Mouse (Mus musculus): ENCODE results near the gene Sass6. TPM values are rescaled to one million over a fixed set of nuclear protein-coding genes. Genes with fewer than 3 reads are reported as not detected.
A peak's percentile ranks its signal among the peaks of the same experiment; 100 is the strongest.

The Sass6 gene
- 1 to 10 TPM; 2.6 to 3.3 TPM for total RNA-seq (2021)
- long read RNA-seq, experiment 1, partial matches to known transcripts = 1 of 3 reads
- long read RNA-seq, experiment 1, other reads (novel, unspliced or antisense) = 1 of 3 reads
- long read RNA-seq, experiment 2, partial matches to known transcripts = 1 of 2 reads
- long read RNA-seq, experiment 2, other reads (novel, unspliced or antisense) = 1 of 2 reads

DNA sequence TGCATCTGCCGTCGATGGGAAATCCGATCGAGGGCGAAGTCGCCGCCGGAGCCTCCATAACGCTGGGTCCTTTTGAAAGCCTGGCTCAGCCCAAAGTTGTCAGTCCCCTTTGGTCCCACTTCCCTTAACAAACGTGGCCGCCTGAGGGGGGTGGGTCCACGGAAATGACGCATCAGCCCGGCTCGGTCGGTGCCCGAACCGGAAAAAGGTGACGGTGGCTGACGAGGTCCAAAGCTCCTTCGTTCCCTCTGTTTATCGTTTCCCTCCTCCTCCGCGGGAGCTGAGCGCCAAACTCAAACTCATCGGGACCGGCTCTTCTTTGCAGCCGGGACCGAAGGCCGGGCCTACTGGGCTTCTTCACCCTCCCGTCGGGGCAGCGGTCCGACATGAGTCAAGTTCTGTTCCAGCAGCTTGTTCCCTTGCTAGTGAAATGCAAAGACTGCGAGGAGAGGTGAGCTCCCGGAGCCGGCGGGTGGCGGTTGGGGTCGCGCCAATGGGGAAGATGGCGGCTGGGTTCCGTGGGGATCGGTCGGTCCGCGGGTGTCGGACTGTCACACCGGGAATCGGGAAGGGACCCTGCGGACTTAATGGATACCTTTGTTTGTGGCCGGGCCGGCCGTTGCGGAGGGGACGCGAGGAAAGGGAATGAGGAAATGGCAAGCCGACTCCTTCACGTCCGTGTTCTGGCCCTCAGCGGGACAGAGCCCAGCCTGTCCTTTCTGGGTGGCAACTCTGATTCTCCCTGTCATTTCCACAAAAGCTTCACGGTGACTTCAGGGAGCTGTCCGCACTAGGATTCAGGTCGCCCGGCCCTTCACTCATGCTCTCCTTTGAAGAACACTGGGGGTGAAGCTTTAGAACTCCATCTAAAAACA is at the start of gene Sass6:
Gene Sass6, plus strand, starts transcription at position 255 of the 875 bp plus-strand sequence.
- DNase-seq = peak; percentile 99 to 100

DNA sequence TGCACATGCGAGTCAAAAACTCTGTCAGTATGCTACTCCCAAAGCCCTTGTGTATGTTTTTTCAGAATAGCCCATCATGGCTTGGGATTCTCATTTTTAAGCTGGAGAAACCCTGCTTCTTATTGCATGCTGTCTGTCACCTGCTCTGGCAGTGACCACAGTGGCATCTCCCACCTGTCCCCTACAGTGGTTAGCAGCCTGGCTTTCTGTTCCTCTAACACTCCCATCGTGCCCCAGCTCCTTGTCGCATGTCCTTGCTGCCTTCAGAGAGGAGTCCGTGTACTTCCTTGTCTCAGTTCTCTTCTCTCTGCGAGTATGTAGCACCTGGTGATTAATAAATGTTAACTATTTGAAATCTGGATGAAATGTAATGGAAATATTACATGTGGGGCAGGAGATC is 47.4 kb upstream of the Sass6 start:
- DNase-seq = no peak

DNA sequence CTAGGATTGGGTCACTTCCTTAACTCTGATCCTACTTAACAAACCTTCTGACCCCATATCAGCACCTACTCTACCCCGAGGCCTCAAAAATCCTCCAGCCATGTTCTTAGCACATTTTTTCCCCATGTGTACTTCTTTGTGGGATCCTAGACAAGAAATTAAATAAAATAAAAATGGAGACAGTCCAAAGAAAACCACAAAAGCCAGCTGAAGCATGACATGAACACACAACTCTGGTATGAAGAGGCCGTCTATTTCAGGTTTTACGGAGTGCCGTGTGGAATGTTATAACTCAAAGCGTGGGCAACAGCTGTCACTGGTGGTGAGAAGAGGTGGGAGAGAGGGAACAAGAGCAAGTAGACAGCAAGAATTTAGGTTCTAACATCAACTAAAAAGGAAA is 43.4 kb upstream of the Sass6 start:
- no peak for DNase-seq

DNA sequence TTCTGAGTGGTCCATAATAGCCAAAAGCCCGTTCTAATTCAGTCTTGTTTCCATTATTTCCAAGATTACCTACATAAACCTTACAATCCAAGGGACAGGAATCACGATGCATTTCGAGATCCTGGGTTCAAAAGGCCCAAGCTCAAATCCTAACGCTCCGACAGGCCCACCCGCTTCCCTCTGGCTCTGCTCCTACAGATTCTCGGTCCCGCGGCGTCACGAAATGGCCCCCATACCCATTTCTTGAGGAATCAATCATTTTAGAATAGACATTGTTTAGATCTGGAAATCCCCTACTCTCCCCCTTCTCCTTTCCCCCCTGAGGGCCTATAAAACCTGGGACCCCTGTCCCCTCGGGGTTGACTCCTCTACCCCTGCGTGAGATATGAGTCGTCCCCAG is 33.5 kb upstream of the Sass6 start:
- DNase-seq = peak; percentile 23 to 27

DNA sequence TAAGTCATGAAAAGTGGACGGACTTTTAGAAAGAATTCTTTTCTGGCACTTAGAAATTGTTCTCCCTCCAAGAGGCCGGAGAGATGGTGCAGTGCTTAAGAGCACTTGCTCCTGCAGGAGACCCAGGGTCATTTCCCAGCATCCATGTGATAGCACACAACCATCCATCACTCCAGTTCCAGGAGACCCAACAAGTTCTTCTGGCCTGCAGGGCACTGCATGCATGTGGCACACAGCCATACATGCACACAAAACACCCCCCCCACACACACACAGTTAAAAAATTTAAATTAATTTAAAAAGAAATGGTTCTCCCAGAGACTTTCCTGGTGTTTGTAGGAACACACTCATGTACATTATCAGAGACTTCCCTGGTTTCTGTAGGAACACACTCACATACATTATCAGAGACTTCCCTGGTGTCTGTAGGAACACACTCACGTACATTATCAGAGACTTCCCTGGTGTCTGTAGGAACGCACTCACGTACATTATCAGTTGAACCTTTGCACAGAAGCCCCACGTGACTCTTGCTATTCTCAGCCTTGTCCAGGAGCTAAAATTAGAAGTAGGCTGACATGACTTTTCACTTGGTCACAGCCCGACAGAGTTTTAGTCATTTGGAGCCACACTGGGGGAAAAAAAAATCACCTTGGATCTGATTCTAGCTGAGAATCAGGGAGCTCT is 32.2 kb upstream of the Sass6 start, which contains the start of gene Lrrc39:
Gene Lrrc39, plus strand, starts transcription at position 566 of the 687 bp plus-strand sequence.
- peak; percentile 32 to 46 for DNase-seq

DNA sequence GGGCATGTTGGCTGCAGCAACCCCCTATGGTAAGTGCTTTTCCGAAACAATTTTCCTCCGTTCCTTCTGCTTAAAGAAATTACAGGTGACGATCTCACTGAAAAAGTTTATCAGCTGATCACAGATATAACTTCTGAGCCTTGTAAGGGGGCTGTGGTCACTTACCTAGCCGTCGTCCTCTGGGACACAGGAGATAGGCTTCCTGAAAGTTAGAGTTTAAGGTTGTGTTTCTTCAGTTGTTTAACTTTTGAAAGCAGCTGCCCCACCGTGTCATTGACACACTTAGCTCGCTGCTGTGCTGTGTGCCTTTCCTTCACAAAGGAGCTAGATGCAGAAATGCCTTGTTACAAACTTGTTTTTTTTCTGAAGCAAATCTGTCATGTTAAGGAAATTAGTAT is 31.7 kb upstream of the Sass6 start:
- no peak for DNase-seq

DNA sequence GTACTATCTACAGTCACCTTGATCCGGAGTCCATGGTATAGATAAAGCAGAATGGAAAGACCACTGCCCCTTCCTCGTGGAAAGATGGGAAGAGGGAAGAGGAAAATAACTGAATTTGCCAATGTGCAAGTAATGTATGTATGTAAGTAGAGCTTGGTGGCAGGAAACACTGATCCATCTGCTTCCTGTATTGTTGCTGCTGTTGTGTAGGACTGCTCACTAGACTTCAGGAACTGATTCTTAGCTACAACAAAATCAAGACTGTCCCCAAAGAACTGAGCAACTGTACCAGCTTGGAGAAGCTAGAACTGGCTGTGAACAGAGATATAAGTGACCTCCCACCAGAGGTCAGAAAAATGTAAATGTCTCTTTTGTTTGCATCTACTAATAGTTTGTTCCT is 24.2 kb upstream of the Sass6 start:
- DNase-seq = no peak

DNA sequence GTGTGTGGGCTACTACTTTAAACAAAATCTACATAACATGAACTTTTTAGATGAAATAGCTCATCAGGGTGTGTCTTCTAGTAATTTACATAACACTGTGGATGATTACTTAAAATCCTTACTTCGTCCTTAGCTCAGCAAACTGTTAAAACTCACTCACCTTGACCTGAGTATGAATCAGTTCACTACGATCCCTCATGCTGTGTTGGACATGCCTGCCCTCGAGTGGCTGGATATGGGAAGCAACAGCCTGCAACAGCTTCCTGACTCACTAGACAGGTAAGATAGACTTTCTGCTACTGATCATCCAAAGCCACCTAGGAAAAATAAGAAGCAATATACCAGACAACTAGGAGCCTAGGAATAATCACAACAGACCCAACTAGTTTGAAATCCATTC is 17.5 kb upstream of the Sass6 start:
- DNase-seq = peak; percentile 31 to 36

DNA sequence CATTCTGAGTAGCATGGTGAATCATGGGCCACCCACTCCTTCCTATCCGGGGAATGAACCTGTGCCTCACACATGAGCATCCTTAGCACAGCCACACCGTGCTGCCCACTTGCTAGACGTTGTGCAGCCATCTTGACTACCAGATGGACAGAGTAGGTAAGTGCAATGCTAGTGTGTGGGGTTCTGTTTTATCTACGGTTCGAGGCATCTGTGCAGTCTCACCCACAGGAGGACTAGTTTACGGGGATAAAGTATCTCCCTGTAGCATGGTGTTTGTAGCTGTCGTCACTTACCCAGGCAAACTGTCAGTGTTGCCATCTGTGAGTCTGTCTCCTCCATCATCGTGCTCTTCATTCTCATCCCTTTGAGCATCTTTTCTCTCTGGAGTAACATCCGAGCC is 12.6 kb upstream of the Sass6 start:
- DNase-seq = no peak

DNA sequence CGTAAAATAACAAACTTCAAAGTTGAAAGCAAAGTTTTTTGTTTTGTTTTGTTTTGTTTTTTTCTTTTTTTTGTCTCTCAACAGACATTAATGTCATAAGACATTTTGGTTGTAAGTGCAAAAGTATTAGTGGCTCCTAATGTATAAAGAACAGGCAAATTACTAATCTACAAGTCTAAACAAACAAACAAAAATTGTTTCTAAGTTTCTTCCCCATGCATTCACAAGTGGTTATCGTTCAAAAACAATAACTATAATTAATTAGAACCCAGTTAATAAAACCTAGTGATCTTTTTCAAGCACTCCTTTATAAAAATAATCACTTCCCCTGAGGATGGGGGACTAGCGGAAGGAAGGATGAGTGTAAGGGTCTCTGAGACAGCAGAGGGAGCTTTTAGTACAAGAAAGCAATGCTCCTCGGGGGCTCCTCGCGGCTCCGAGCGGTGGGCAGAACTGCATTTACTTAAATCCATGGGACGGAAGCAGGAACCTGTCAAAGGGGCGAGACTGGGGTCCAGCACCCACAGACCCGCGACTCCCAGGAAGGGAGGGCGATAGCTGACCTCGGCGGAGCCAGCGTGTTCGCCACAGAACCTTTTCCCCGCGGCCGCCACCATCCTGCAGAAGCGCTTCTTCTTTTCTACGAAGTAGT is 580 bp upstream of the Sass6 start:
- no peak for DNase-seq

DNA sequence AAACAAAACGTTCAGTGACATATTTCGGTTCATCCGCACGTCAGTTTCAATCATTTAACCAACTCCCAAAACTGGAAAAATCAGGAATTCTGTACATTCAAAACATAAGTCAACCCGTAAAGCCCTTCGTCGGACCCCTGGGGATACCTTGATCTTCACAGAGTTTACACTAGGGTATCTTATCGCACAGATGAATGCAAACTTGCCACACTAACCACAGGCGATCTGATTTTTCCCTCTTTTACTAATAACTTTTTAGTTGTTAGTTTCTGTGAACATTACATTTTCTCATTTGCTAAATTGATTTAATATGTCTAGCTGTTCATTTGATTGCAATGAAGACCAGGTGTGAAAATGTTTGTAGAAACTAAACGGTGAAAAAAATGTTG is 815 bp downstream of the Sass6 start:
- DNase-seq = no peak

DNA sequence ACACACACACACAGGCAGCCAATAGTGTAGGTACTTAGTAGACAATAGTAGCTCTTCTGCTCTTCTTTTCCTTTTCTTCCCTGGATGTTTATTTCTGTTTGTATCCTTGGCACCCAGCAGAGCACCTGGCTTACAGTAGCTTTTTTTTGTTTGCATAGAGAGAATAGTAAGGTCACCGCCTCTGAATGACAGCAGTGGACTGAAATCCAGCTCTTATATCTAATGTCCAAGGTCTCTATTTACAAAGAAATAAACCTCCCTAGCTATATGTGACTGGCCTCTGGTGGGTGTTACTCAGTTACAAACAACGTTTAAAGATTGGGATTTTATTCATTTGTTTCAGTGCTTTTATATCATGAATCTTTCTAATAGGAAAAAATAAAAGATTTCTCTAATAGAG is 4.9 kb downstream of the Sass6 start:
- no peak for DNase-seq

DNA sequence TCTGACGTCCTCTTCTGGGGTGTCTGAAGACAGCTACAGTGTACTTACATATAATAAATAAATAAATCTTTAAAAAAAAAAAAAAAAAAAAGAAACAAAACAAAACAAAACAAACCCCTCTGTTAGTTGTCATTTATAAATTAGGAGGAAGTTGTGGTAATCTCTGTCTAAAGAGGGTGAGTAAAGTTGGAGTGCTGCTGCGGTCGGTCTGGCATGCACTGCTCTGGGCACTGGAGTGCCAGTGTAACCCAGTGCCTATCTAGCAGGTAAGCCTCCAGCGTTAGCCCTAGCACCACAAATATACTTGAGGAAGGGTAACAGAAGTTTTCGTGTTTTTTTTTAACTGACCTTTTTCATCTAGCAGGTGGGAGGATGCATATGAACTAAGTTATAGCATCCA is 6.2 kb downstream of the Sass6 start:
- no peak for DNase-seq

DNA sequence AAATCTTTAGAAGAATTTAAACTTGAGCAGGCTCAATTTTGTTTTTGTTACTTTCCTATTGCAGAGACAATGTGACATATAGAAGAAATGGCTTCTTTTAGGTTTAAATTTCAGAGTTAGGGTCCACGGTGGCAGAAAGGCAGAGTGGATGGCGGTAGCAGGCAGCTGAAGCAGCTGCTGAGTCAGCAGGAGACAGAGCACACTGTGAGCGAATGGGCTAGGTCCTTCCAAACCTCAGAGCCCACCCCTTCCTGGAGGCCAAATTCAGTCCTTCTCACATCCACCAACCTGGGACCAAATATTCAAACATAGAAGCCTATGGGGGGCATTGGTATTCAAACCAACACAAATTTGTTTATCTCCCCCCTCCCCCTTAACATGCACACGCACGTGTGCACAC is 7.0 kb downstream of the Sass6 start:
- DNase-seq = no peak

DNA sequence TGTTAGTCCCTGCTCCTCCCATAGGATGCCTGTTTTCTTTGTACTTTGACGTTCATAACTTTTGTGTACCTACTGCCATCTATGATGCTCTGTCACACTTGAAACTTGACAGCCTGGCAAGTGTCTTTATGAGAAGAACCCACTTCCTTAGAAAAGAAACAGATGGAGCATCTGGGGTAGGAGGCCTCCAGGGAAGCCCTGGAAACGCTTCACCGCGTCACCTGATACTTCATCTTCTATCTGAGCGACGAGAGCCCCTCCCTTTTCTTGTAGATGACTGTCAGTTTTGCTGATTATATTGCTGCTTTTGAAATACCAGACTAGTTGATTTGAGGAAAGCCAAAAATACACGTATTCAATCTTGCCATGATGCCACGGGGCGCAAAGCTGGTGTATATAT is 9.8 kb downstream of the Sass6 start:
- no peak for DNase-seq

DNA sequence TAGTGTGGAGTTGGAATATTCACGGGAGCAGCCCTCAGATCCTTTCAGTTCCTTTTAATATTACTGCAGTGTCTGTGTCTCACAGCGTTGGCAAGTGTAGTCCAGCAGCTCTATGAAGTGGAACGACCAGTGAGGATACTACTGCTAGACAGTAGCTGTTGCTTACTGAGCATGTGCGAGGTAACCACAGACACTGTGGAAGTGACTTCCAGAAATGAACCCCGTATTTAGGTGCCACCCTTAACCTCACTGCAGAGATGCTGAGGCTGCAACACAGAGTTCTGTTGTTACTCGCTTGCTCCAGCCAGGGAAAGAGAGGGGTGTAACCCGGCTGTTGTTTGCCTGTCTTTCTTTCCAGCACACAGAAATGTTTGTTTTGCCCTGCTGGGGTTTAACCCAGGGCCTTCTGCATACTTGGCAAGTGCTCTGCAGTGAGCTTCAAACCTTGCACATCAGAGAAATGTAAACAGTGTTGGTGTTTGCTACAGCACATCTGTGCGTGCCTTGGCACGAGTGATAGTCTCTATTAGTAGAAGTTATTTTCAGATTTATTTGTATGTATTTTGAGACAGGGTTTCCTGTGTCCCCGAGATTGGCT is 19.6 kb downstream of the Sass6 start, which contains the start of gene Trmt13:
Gene Trmt13, minus strand, starts transcription at position 293 of the 598 bp plus-strand sequence.
- DNase-seq = no peak

DNA sequence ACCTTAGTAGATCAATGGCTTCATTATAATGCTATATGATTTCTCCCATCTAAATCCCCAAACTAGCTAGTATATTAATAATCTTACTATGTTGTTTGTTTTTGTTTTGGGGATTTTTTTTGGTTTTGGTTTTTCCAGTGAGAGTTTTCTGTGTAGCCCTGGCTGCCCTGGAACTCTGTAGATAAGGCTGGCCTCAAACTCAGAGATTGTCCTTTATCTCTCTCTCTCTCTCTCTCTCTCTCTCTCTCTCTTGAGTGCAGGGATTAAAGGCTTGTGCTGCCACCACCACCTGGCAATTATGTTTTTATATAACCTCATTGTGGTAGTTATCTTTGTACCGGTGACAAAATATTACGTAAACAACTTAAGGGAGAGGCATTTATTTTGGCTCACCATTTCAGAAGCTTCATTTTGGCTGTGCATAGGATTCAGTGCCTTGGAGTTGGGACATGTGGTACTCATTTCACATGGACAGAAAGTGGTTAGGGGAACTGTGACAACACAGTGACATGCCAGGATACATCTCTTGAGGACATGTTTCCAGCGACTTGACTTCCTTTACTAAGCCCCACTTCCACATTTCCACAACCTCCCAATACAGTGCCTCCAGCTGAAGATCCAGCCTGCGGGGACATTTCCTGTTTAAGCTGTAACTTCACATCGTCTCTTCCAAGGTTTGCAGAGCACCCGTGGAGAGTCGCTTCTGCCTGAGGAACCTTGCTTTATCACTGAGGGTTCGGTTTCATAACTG is 20.7 kb downstream of the Sass6 start:
- DNase-seq = no peak

DNA sequence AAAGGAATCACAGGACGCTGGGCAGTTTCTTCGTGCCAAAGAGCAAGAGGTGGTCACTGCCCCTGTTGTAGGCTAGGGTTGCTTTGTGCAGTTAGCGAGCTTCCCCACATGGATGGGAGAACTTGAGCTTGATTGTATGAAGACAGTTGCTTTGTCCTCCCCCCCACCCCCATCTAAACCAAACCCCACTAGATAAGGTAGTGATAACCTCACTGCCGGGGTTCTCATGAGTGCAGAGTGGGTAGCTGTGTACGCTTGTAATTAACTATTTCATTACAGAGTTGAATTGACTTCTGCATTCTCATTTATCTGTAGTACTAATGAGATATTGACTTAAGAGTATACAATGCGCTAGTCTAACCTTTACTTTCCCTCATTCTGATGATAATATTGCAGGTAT is 24.1 kb downstream of the Sass6 start:
- DNase-seq = no peak

DNA sequence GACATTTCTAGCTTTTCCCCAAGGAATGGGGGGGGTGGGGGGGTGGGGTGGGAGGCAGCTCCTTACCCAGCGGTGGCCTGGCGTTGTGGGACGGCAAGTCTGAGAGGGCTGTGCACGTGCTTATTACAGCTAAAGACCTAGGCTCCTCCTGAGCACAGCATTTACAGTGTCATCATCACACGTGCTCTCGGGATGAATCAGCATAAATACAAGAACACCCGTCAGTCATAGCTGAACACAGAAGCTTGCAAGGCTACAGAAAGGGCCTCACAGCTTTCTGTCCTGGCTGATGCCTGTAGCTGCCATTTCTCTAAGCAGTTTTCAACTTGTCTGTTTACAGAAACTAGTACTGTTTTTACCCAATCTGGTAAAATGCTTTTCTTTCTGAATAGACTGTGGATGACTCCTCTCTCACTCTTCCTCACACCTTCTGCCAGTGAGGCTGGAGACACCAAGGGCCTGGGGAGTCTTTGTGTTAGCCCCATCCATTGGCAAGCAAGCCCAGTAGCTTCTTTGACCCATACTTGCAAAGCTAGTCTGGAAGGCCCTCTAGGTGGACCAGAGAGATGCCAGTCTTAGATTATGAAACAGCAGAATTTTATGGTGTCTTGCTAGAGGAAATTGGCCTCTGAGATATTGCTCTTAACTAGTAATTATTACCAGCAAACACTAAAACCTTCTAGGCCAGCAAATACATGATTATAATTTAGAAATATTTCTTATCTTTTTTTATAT is 26.0 kb downstream of the Sass6 start:
- peak in 1 of 2 experiments; percentile 11 for DNase-seq

DNA sequence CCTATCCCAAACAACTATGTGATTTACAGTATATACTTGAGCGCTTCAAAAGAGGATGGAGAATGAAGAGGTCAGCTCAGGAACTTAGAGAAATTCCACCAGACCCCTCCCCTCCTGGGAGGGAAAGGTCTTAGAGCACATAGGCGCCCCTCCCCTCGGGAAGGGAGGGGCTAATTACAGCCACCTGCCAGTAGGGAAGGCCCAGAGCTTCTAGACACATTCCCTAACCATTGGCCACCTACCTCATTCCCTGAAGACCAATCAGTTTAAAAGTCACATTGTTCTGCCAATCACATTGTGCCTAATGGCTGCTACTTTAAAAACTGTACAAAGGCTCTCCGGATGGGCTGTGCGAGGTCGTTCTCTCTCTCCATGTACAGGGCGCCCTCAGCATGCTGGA is 27.9 kb downstream of the Sass6 start:
- DNase-seq = no peak

DNA sequence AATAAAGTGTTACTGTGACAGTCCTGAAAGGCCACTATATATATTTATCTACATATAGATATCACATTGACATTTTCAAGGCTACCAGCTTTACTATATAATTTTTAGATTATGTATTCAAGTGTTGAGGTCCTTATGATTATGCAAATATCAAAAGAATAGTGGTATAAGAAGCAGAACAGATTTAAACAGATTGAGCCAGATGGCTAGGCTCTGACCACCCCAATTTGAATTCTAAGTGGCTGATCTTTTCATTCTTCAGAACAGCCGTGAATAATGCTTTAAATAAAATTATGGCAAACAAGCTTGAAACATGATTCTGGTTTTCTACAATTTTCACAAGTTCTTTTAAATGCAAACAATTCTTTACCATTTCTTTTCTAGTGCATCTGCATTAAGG is 36.7 kb downstream of the Sass6 start:
- DNase-seq = no peak
